Mouse (Mus musculus) kidney, embryonic 14.5 days (tissue): ENCODE results near the gene Pkhd1. TPM values are rescaled to one million over a fixed set of nuclear protein-coding genes. Genes with fewer than 3 reads are reported as not detected.
"Not testable (repeated sequence)": the region's sequence is repeated elsewhere in the genome, so short reads cannot be mapped to it uniquely, and the experiment has no call there.

Experiments
- ATAC-seq: fragments of 200-750 bp; cut with Nextera tagmentation; 2 replicates; pipeline ENCODE4 v1.8.0; 2017; ENCODE audit warnings: moderate number of reproducible peaks, mild to moderate bottlenecking, moderate TSS enrichment, moderate library complexity; ENCODE audit not compliant: low FRiP score, low TSS enrichment
- H3K27ac ChIP-seq: fragments of 300-500 bp; sonication (generic); 2 replicates; pipeline ENCODE4 v1.5.1; 2014; ENCODE audit warnings: low read depth, mild to moderate bottlenecking, low read length, moderate library complexity, mixed read lengths
- H3K27me3 ChIP-seq: fragments of 300-500 bp; sonication (generic); 2 replicates; pipeline ENCODE4 v1.6.1; 2014; ENCODE audit warnings: mild to moderate bottlenecking, low read length; ENCODE audit not compliant: control insufficient read depth, insufficient read depth
- H3K36me3 ChIP-seq: fragments of 300-500 bp; sonication (generic); 2 replicates; pipeline ENCODE4 v1.6.1; 2014; ENCODE audit warnings: low read length, mixed read lengths; ENCODE audit not compliant: control insufficient read depth, insufficient read depth
- H3K4me1 ChIP-seq: fragments of 300-500 bp; sonication (generic); 2 replicates; pipeline ENCODE4 v1.6.1; 2014; ENCODE audit warnings: low read length, mixed read lengths; ENCODE audit not compliant: control insufficient read depth, insufficient read depth
- H3K4me2 ChIP-seq: fragments of 300-500 bp; sonication (generic); replicated peaks from 2 replicates; pipeline ENCODE4 v1.6.1; 2014; ENCODE audit warnings: low read depth, mild to moderate bottlenecking, low read length
- H3K4me3 ChIP-seq: fragments of 300-500 bp; sonication (generic); 2 replicates; pipeline ENCODE4 v1.5.1; 2014; ENCODE audit warnings: mild to moderate bottlenecking, low read length
- H3K9ac ChIP-seq: fragments of 300-500 bp; sonication (generic); 2 replicates; pipeline ENCODE4 v1.6.1; 2014; ENCODE audit warnings: low read depth, mild to moderate bottlenecking, low read length, moderate library complexity
- H3K9me3 ChIP-seq: fragments of 300-500 bp; sonication (generic); 2 replicates; pipeline ENCODE4 v1.6.1; 2016; ENCODE audit warnings: low read length; ENCODE audit not compliant: control insufficient read depth
- WGBS: fragments of 180-500 bp; shearing (Covaris S2); extraction: QIAGEN DNeasy Blood & Tissue Kit; methylation state at CpG from one replicate; pipeline ENCODE4 v1.1.7; 2014; 5-methylcytosine and 5-hydroxymethylcytosine counted together
- polyA plus RNA-seq: library from polyadenylated mRNA; unstranded; fragments of >200 nt; fragmentation: Nextera tagmentation; extraction: Ambion mirVana; gene quantifications from 2 replicates; pipeline ENCODE4 v1.2.1, GENCODE M21; 2014

Pkhd1 gene
- polyA plus RNA-seq, 1 experiment from 2014 or later: 5.0 TPM

GRCm38 (mm10) chr1:20477561-20478265, 140.2 kb downstream of the Pkhd1 start:
- H3K9ac ChIP-seq: 0 out of 2 replicates have a peak overlapping the region, but pooled peaks have one; percentile 23
- no peaks in the 10 kb centered on the region for H3K4me1 ChIP-seq
- H3K27me3 ChIP-seq: no peaks in the 10 kb centered on the region
- no peak overlapping the region for H3K27ac ChIP-seq
- ATAC-seq: peak; percentile 86
- no peaks in the 10 kb centered on the region for H3K9me3 ChIP-seq
- peak overlapping the region; percentile 49 for H3K4me2 ChIP-seq
- WGBS: 5% methylated on average over 25 of the region's 25 CpGs
- H3K36me3 ChIP-seq: no peaks in the 10 kb centered on the region
- H3K4me3 ChIP-seq: peak overlapping the region; percentile 30

GRCm38 (mm10) chr1:20470770-20471169, 147.1 kb downstream of the Pkhd1 start:
- no peaks in the 10 kb centered on the region for H3K27me3 ChIP-seq
- H3K27ac ChIP-seq: no peak overlapping the region
- no peak overlapping the region for H3K4me2 ChIP-seq
- no peak overlapping the region for H3K9ac ChIP-seq
- H3K4me1 ChIP-seq: no peaks in the 10 kb centered on the region
- H3K9me3 ChIP-seq: no peaks in the 10 kb centered on the region
- no peak for ATAC-seq
- no peak overlapping the region for H3K4me3 ChIP-seq
- H3K36me3 ChIP-seq: no peaks in the 10 kb centered on the region
- 72% methylated on average over 11 of the region's 11 CpGs for whole genome bisulfite sequencing

GRCm38 (mm10) chr1:20470317-20470716, 147.5 kb downstream of the Pkhd1 start:
- Histone ChIP-seq H3K4me2 (no peak overlapping the region), H3K27me3 (no peaks in the 10 kb centered on the region), H3K9me3 (no peaks in the 10 kb centered on the region), H3K27ac (no peak overlapping the region), H3K4me1 (no peaks in the 10 kb centered on the region), H3K9ac (no peak overlapping the region), H3K36me3 (no peaks in the 10 kb centered on the region), H3K4me3 (no peak overlapping the region)
- WGBS: 89% methylated on average over 6 of the region's 6 CpGs
- no peak for ATAC-seq

- H3K4me2 ChIP-seq: no peak overlapping the region
- no peaks in the 10 kb centered on the region for H3K27me3 ChIP-seq
- whole genome bisulfite sequencing: 30% methylated on average over 4 of the region's 4 CpGs
- ATAC-seq: no peak
- H3K27ac ChIP-seq: no peak overlapping the region
- H3K9ac ChIP-seq: no peak overlapping the region
- H3K9me3 ChIP-seq: no peaks in the 10 kb centered on the region
- no peaks in the 10 kb centered on the region for H3K4me1 ChIP-seq
- H3K36me3 ChIP-seq: no peaks in the 10 kb centered on the region
- H3K4me3 ChIP-seq: no peak overlapping the region
These were observed 151.4 kb downstream of the Pkhd1 start for GRCm38 (mm10) chr1:20466481-20466880.

- H3K9ac ChIP-seq: no peak overlapping the region
- H3K27me3 ChIP-seq: no peaks in the 10 kb centered on the region
- no peak for ATAC-seq
- 82% methylated on average over 1 of the region's 1 CpGs for WGBS
- no peak overlapping the region for H3K4me3 ChIP-seq
- H3K4me1 ChIP-seq: no peaks in the 10 kb centered on the region
- no peak overlapping the region for H3K27ac ChIP-seq
- no peaks in the 10 kb centered on the region for H3K36me3 ChIP-seq
- no peak overlapping the region for H3K4me2 ChIP-seq
- no peaks in the 10 kb centered on the region for H3K9me3 ChIP-seq
These were observed 163.2 kb downstream of the Pkhd1 start for GRCm38 (mm10) chr1:20454621-20455020.

- peak; percentile 86; the same call in 1 of the 2 replicates for ATAC-seq
- H3K36me3 ChIP-seq: no peaks in the 10 kb centered on the region
- H3K4me1 ChIP-seq: no peaks in the 10 kb centered on the region
- no peaks in the 10 kb centered on the region for H3K27me3 ChIP-seq
- H3K4me2 ChIP-seq: no peak overlapping the region
- H3K9me3 ChIP-seq: no peaks in the 10 kb centered on the region
- H3K27ac ChIP-seq: no peak overlapping the region
- H3K9ac ChIP-seq: no peak overlapping the region
- H3K4me3 ChIP-seq: no peak overlapping the region
- 25% methylated on average over 10 of the region's 10 CpGs for WGBS
These were observed 167.8 kb downstream of the Pkhd1 start for GRCm38 (mm10) chr1:20450074-20450473.

- H3K27me3 ChIP-seq, H3K4me3 ChIP-seq, H3K9me3 ChIP-seq, H3K9ac ChIP-seq, H3K4me1 ChIP-seq, H3K36me3 ChIP-seq, H3K27ac ChIP-seq, ATAC-seq, H3K4me2 ChIP-seq: not testable (repeated sequence)
- WGBS: 86% methylated on average over 16 of the region's 16 CpGs
These were observed 185.8 kb downstream of the Pkhd1 start for GRCm38 (mm10) chr1:20432026-20432425.

GRCm38 (mm10) chr1:20429056-20429394, 188.8 kb downstream of the Pkhd1 start:
- H3K4me3 ChIP-seq: no peak overlapping the region
- no peak overlapping the region for H3K27ac ChIP-seq
- no peak overlapping the region for H3K9ac ChIP-seq
- no peaks in the 10 kb centered on the region for H3K27me3 ChIP-seq
- H3K4me1 ChIP-seq: no peaks in the 10 kb centered on the region
- H3K9me3 ChIP-seq: no peaks in the 10 kb centered on the region
- no peaks in the 10 kb centered on the region for H3K36me3 ChIP-seq
- H3K4me2 ChIP-seq: no peak overlapping the region
- WGBS: 75% methylated on average over 3 of the region's 3 CpGs
- no peak for ATAC-seq

GRCm38 (mm10) chr1:20428370-20429055, 189.4 kb downstream of the Pkhd1 start:
- no peaks in the 10 kb centered on the region for H3K9me3 ChIP-seq
- no peak overlapping the region for H3K9ac ChIP-seq
- H3K27me3 ChIP-seq: no peaks in the 10 kb centered on the region
- H3K36me3 ChIP-seq: no peaks in the 10 kb centered on the region
- H3K27ac ChIP-seq: no peak overlapping the region
- no peaks in the 10 kb centered on the region for H3K4me1 ChIP-seq
- peak; percentile 94 for ATAC-seq
- H3K4me2 ChIP-seq: peak overlapping the region; percentile 15
- H3K4me3 ChIP-seq: no peak overlapping the region
- WGBS: 50% methylated on average over 12 of the region's 12 CpGs
